Mouse (Mus musculus) kidney, adult 2 months (tissue): Measurements from ENCODE around the gene Zdhhc16.

Source experiments
- CTCF ChIP-seq: fragments of 200-500 bp; conservative IDR thresholded peaks from 2 replicates; pipeline ENCODE4 v1.5.1; 2011; ENCODE audit warnings: low read depth, mild to moderate bottlenecking, control low read depth, low read length, moderate library complexity, mixed read lengths; ENCODE audit not compliant: insufficient read depth, insufficient read length
- POLR2A ChIP-seq: fragments of 200-500 bp; IDR thresholded peaks from one replicate; pipeline ENCODE4 v1.6.1; 2011; ENCODE audit warnings: low read depth, low read length, control low read depth

- TF ChIP-seq CTCF: no peak
- TF ChIP-seq POLR2A: no peak
Measured at GRCm38 (mm10) chr19:41993484-41993883, 60.2 kb downstream of the Zdhhc16 start.
